Mouse (Mus musculus) kidney, embryonic 16.5 days (tissue): Measurements from ENCODE around the gene Sap18b. TPM values are rescaled to one million over a fixed set of nuclear protein-coding genes. Genes with fewer than 3 reads are reported as not detected.
A peak's percentile ranks its signal among the peaks of the same experiment; 100 is the strongest.
"Not testable (repeated sequence)": the region's sequence is repeated elsewhere in the genome, so short reads cannot be mapped to it uniquely, and the experiment has no call there.

Experiments
- ATAC-seq: fragments of 200-750 bp; cut with Nextera tagmentation; 2 replicates; pipeline ENCODE4 v1.8.0; 2017; ENCODE audit warnings: moderate TSS enrichment; ENCODE audit not compliant: low FRiP score, low TSS enrichment
- H3K27ac ChIP-seq: fragments of 300-500 bp; sonication (generic); 2 replicates; pipeline ENCODE4 v1.5.1; 2014; ENCODE audit warnings: low read length
- H3K27me3 ChIP-seq: fragments of 300-500 bp; sonication (generic); 2 replicates; pipeline ENCODE4 v1.6.1; 2014; ENCODE audit warnings: low read length, control low read depth, mixed read lengths; ENCODE audit not compliant: insufficient read depth
- H3K36me3 ChIP-seq: fragments of 300-500 bp; sonication (generic); 2 replicates; pipeline ENCODE4 v1.6.1; 2014; ENCODE audit warnings: low read length, control low read depth, mixed read lengths; ENCODE audit not compliant: insufficient read depth
- H3K4me1 ChIP-seq: fragments of 300-500 bp; sonication (generic); 2 replicates; pipeline ENCODE4 v1.6.1; 2014; ENCODE audit warnings: low read length, control low read depth, mixed read lengths; ENCODE audit not compliant: insufficient read depth
- H3K4me2 ChIP-seq: fragments of 300-500 bp; sonication (generic); replicated peaks from 2 replicates; pipeline ENCODE4 v1.6.1; 2014; ENCODE audit warnings: low read depth, low read length
- H3K4me3 ChIP-seq: fragments of 300-500 bp; sonication (generic); 2 replicates; pipeline ENCODE4 v1.5.1; 2014; ENCODE audit warnings: mild to moderate bottlenecking, low read length
- H3K9ac ChIP-seq: fragments of 300-500 bp; sonication (generic); replicated peaks from 2 replicates; pipeline ENCODE4 v1.6.1; 2014; ENCODE audit warnings: low read length
- H3K9me3 ChIP-seq: fragments of 300-500 bp; sonication (generic); 2 replicates; pipeline ENCODE4 v1.6.1; 2016; ENCODE audit warnings: low read length, control low read depth
- WGBS: fragments of 180-500 bp; shearing (Covaris S2); extraction: QIAGEN DNeasy Blood & Tissue Kit; methylation state at CpG from one replicate; pipeline ENCODE4 v1.1.7; 2014; 5-methylcytosine and 5-hydroxymethylcytosine counted together
- polyA plus RNA-seq: library from polyadenylated mRNA; unstranded; fragments of >200 nt; fragmentation: Nextera tagmentation; extraction: Ambion mirVana; gene quantifications from 2 replicates; pipeline ENCODE4 v1.2.1, GENCODE M21; 2015

Gene Sap18b
- polyA plus RNA-seq, result 303 and 308 TPM in 2 replicates

GRCm38 (mm10) chr8:95825162-95825561, at the start of gene Sap18b:
Gene Sap18b (plus strand): TSS chr8:95825346.
- H3K36me3 ChIP-seq, H3K9me3 ChIP-seq, H3K4me2 ChIP-seq, H3K9ac ChIP-seq, H3K4me3 ChIP-seq, H3K27me3 ChIP-seq, H3K27ac ChIP-seq, H3K4me1 ChIP-seq, ATAC-seq: not testable (repeated sequence)
- WGBS, result 59% methylated on average over 25 of the region's 25 CpGs

GRCm38 (mm10) chr8:95781085-95781484, 44.1 kb upstream of the Sap18b start:
- Histone ChIP-seq H3K4me1 (no peaks in the 10 kb centered on the region), H3K4me3 (no peak overlapping the region), H3K36me3 (peaks cover 41% of the 10 kb centered on the region), H3K4me2 (no peak overlapping the region), H3K9ac (no peak overlapping the region), H3K27ac (no peak overlapping the region), H3K9me3 (peaks cover 8% of the 10 kb centered on the region; the same call in 1 of the 2 replicates), H3K27me3 (no peaks in the 10 kb centered on the region)
- 72% methylated on average over 3 of the region's 3 CpGs for WGBS
- 0 out of 2 replicates have a peak, but pooled peaks have one; percentile 19 for ATAC-seq

- peaks cover 43% of the 10 kb centered on the region for H3K36me3 ChIP-seq
- no peak overlapping the region for H3K4me2 ChIP-seq
- H3K9ac ChIP-seq, result no peak overlapping the region
- WGBS, result 97% methylated on average over 2 of the region's 2 CpGs
- no peak for ATAC-seq
- no peaks in the 10 kb centered on the region for H3K4me1 ChIP-seq
- peaks cover 8% of the 10 kb centered on the region; the same call in 1 of the 2 replicates for H3K9me3 ChIP-seq
- H3K4me3 ChIP-seq, result no peak overlapping the region
- no peaks in the 10 kb centered on the region for H3K27me3 ChIP-seq
- no peak overlapping the region for H3K27ac ChIP-seq
These were observed 43.4 kb upstream of the Sap18b start for GRCm38 (mm10) chr8:95781775-95782174.

- H3K36me3 ChIP-seq, result peaks cover 50% of the 10 kb centered on the region
- H3K4me1 ChIP-seq, result no peaks in the 10 kb centered on the region
- H3K4me3 ChIP-seq, result no peak overlapping the region
- H3K9ac ChIP-seq, result no peak overlapping the region
- no peak overlapping the region for H3K4me2 ChIP-seq
- H3K27ac ChIP-seq, result no peak overlapping the region
- H3K27me3 ChIP-seq, result no peaks in the 10 kb centered on the region
- ATAC-seq, result no peak
- peaks cover 8% of the 10 kb centered on the region; the same call in 1 of the 2 replicates for H3K9me3 ChIP-seq
These were observed 42.5 kb upstream of the Sap18b start for GRCm38 (mm10) chr8:95782628-95783027.

GRCm38 (mm10) chr8:95785591-95785990, 39.6 kb upstream of the Sap18b start:
- H3K4me3 ChIP-seq, result no peak overlapping the region
- H3K27ac ChIP-seq, result no peak overlapping the region
- H3K36me3 ChIP-seq, result peaks cover 47% of the 10 kb centered on the region
- 96% methylated on average over 3 of the region's 4 CpGs for WGBS
- no peaks in the 10 kb centered on the region for H3K9me3 ChIP-seq
- H3K9ac ChIP-seq, result no peak overlapping the region
- H3K27me3 ChIP-seq, result no peaks in the 10 kb centered on the region
- no peaks in the 10 kb centered on the region for H3K4me1 ChIP-seq
- no peak for ATAC-seq
- no peak overlapping the region for H3K4me2 ChIP-seq

- H3K27ac ChIP-seq, H3K9me3 ChIP-seq, H3K36me3 ChIP-seq, H3K4me1 ChIP-seq, H3K4me2 ChIP-seq, H3K27me3 ChIP-seq, ATAC-seq, H3K4me3 ChIP-seq, H3K9ac ChIP-seq: not testable (repeated sequence)
- 96% methylated on average over 5 of the region's 5 CpGs for whole genome bisulfite sequencing
These were observed 29.6 kb upstream of the Sap18b start for GRCm38 (mm10) chr8:95795333-95796061.

- H3K4me1 ChIP-seq, result 0 out of 2 replicates have a peak, but pooled peaks cover 4% of the 10 kb centered on the region
- H3K27me3 ChIP-seq, result no peaks in the 10 kb centered on the region
- H3K9me3 ChIP-seq, result no peaks in the 10 kb centered on the region
- H3K9ac ChIP-seq, result no peak overlapping the region
- H3K4me2 ChIP-seq, result no peak overlapping the region
- no peak overlapping the region for H3K27ac ChIP-seq
- WGBS, result 92% methylated on average over 6 of the region's 6 CpGs
- H3K36me3 ChIP-seq, result 0 out of 2 replicates have a peak, but pooled peaks cover 12% of the 10 kb centered on the region
- no peak for ATAC-seq
- no peak overlapping the region for H3K4me3 ChIP-seq
These were observed 26.0 kb upstream of the Sap18b start for GRCm38 (mm10) chr8:95799117-95799516.

- Histone ChIP-seq H3K4me1 (peaks cover 8% of the 10 kb centered on the region), H3K9ac (no peak overlapping the region), H3K27me3 (no peaks in the 10 kb centered on the region), H3K27ac (no peak overlapping the region), H3K4me3 (no peak overlapping the region), H3K36me3 (peaks cover 12% of the 10 kb centered on the region; the same call in 1 of the 2 replicates), H3K9me3 (no peaks in the 10 kb centered on the region), H3K4me2 (no peak overlapping the region)
- WGBS, result 79% methylated on average over 1 of the region's 1 CpGs
- ATAC-seq, result no peak
These were observed 25.3 kb upstream of the Sap18b start for GRCm38 (mm10) chr8:95799891-95800290.

- Histone ChIP-seq H3K4me3 (no peak overlapping the region), H3K9ac (no peak overlapping the region), H3K4me2 (no peak overlapping the region), H3K4me1 (peaks cover 12% of the 10 kb centered on the region), H3K36me3 (peaks cover 12% of the 10 kb centered on the region; the same call in 1 of the 2 replicates), H3K27ac (no peak overlapping the region), H3K27me3 (no peaks in the 10 kb centered on the region), H3K9me3 (no peaks in the 10 kb centered on the region)
- 93% methylated on average over 3 of the region's 3 CpGs for WGBS
- ATAC-seq, result no peak
These were observed 24.8 kb upstream of the Sap18b start for GRCm38 (mm10) chr8:95800353-95800752.

GRCm38 (mm10) chr8:95801476-95802064, 23.6 kb upstream of the Sap18b start:
- no peaks in the 10 kb centered on the region for H3K27me3 ChIP-seq
- ATAC-seq, result no peak
- H3K4me1 ChIP-seq, result peaks cover 21% of the 10 kb centered on the region
- 84% methylated on average over 1 of the region's 1 CpGs for WGBS
- peaks cover 8% of the 10 kb centered on the region; the same call in 1 of the 2 replicates for H3K36me3 ChIP-seq
- H3K9ac ChIP-seq, result no peak overlapping the region
- no peaks in the 10 kb centered on the region for H3K9me3 ChIP-seq
- H3K4me3 ChIP-seq, result no peak overlapping the region
- no peak overlapping the region for H3K4me2 ChIP-seq
- H3K27ac ChIP-seq, result no peak overlapping the region
